Mouse (Mus musculus) bone marrow macrophage, adult 2 months (primary cell): ENCODE measurements around the gene S100a16.

ENCODE experiments used
- CTCF ChIP-seq: IDR thresholded peaks from 2 replicates; pipeline ENCODE4 v1.5.1; 2012; ENCODE audit warnings: low read depth, mild to moderate bottlenecking, low read length, moderate library complexity
- POLR2A ChIP-seq: IDR thresholded peaks from 2 replicates; pipeline ENCODE4 v1.6.1; 2012; ENCODE audit warnings: mild to moderate bottlenecking, low read depth, low read length, borderline replicate concordance

DNA sequence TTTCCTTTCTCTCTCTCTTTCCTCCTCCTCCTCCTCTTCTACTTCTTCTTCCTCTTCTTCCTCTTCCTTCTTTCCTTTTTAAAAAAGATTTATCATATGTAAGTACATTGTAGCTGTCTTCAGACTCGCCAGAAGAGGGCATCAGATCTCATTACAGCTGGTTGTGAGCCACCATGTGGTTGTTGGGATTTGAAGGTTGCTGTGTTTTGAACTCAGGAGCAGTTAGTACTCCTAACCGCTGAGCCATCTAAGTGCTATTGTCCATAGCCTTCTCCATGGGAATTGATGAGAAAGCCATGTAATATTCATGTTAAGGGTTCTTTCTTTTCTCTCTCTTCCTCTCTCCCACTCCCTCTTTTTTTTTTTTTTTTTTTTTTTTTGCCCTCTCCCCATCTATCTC lies 45.7 kb upstream of the S100a16 start:
- TF ChIP-seq CTCF (no peak), POLR2A (no peak)
